Mouse (Mus musculus) cortical plate, adult 2 months (tissue): ENCODE measurements around the gene Dscam.

ENCODE experiments used
- CTCF ChIP-seq: fragments of 200-500 bp; IDR thresholded peaks from 2 replicates; pipeline ENCODE4 v1.5.1; 2011; ENCODE audit warnings: mild to moderate bottlenecking, control low read depth, low read length; ENCODE audit not compliant: insufficient read depth; ENCODE audit errors: extremely low read depth
- POLR2A ChIP-seq: fragments of 200-500 bp; IDR thresholded peaks from 2 replicates; pipeline ENCODE4 v1.6.1; 2011; ENCODE audit warnings: mild to moderate bottlenecking, low read length, control low read depth; ENCODE audit not compliant: insufficient read depth; ENCODE audit errors: extremely low read depth

GRCm38 (mm10) chr16:97170513-97171081, at the start of gene Dscam:
- TF ChIP-seq POLR2A (0 out of 2 replicates have a peak, but pooled peaks have one; percentile 11), CTCF (no peak)
